Mouse (Mus musculus) hindbrain, embryonic 13.5 days (tissue): ENCODE data around the gene Cplx3. TPM values are rescaled to one million over a fixed set of nuclear protein-coding genes. Genes with fewer than 3 reads are reported as not detected.

Source experiments
- ATAC-seq: fragments of 200-750 bp; cut with Nextera tagmentation; 2 replicates; pipeline ENCODE4 v1.8.0; 2017; ENCODE audit warnings: moderate TSS enrichment; ENCODE audit not compliant: low FRiP score
- H3K27ac ChIP-seq: fragments of 300-500 bp; sonication (generic); 2 replicates; pipeline ENCODE4 v1.5.1; 2015; ENCODE audit warnings: inconsistent platforms, mild to moderate bottlenecking, moderate library complexity
- H3K27me3 ChIP-seq: fragments of 300-500 bp; sonication (generic); 2 replicates; pipeline ENCODE4 v1.6.1; 2015; ENCODE audit warnings: mild to moderate bottlenecking, inconsistent platforms
- H3K36me3 ChIP-seq: fragments of 300-500 bp; sonication (generic); 2 replicates; pipeline ENCODE4 v1.6.1; 2015; ENCODE audit warnings: mild to moderate bottlenecking, inconsistent platforms
- H3K4me1 ChIP-seq: fragments of 300-500 bp; sonication (generic); replicated peaks from 2 replicates; pipeline ENCODE4 v1.6.1; 2015; ENCODE audit warnings: inconsistent platforms
- H3K4me2 ChIP-seq: fragments of 300-500 bp; sonication (generic); 2 replicates; pipeline ENCODE4 v1.6.1; 2015; ENCODE audit warnings: inconsistent platforms, mild to moderate bottlenecking, moderate library complexity
- H3K4me3 ChIP-seq: fragments of 300-500 bp; sonication (generic); 2 replicates; pipeline ENCODE4 v1.5.1; 2015; ENCODE audit warnings: mild to moderate bottlenecking, inconsistent platforms
- H3K9ac ChIP-seq: fragments of 300-500 bp; sonication (generic); 2 replicates; pipeline ENCODE4 v1.6.1; 2015; ENCODE audit warnings: mild to moderate bottlenecking, inconsistent platforms
- H3K9me3 ChIP-seq: fragments of 300-500 bp; sonication (generic); 2 replicates; pipeline ENCODE4 v1.6.1; 2016; ENCODE audit warnings: inconsistent platforms
- WGBS: fragments of 180-500 bp; shearing (Covaris S2); methylation state at CpG from one replicate; pipeline ENCODE4 v1.1.7; 2015; 5-methylcytosine and 5-hydroxymethylcytosine counted together
- polyA plus RNA-seq: library from polyadenylated mRNA; unstranded; fragments of >200 nt; fragmentation: Nextera tagmentation; extraction: Ambion mirVana; gene quantifications from 2 replicates; pipeline ENCODE4 v1.2.1, GENCODE M21; 2015

Cplx3 gene
- polyA plus RNA-seq, 1 experiment from 2014 or later, result 0.21 TPM

- Histone ChIP-seq H3K9ac (peak overlapping the region; percentile 55), H3K9me3 (no peaks in the 10 kb centered on the region), H3K4me1 (peaks cover 42% of the 10 kb centered on the region), H3K27ac (no peak overlapping the region), H3K36me3 (peaks cover 3% of the 10 kb centered on the region), H3K27me3 (peaks cover 8% of the 10 kb centered on the region; the same call in 1 of the 2 replicates), H3K4me2 (no peak overlapping the region), H3K4me3 (no peak overlapping the region)
- WGBS, result 81% methylated on average over 4 of the region's 4 CpGs
- no peak for ATAC-seq
Observed at GRCm38 (mm10) chr9:57562896-57563372, 43.1 kb downstream of the Cplx3 start.

DNA sequence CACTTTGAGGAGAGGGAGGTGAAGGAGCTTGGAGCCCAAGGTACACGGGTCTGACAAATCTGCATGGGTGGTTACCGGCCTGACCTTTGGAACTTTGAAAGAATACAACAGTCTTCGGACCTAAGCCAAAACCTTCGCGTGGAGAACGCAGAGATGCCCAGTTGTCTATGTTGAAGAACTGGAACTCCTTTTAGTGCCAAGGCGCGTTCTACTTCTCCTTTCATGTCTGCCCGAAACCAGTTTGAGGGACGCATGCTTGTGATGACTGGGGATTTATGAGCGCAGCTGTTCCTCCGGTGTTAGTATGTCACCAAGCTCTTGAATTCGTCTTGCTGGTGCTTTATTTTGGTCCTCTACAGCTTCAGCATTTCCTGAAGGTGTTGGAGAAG, 44.4 kb downstream of the Cplx3 start:
- no peaks in the 10 kb centered on the region for H3K9me3 ChIP-seq
- peak overlapping the region; percentile 68 for H3K4me3 ChIP-seq
- peak overlapping the region; percentile 90 for H3K4me2 ChIP-seq
- ATAC-seq, result no peak
- H3K36me3 ChIP-seq, result no peaks in the 10 kb centered on the region
- peaks cover 42% of the 10 kb centered on the region for H3K4me1 ChIP-seq
- no peak overlapping the region for H3K27ac ChIP-seq
- WGBS, result 84% methylated on average over 13 of the region's 13 CpGs
- peaks cover 8% of the 10 kb centered on the region; the same call in 1 of the 2 replicates for H3K27me3 ChIP-seq
- peak overlapping the region; percentile 74; the same call in 1 of the 2 replicates for H3K9ac ChIP-seq

GRCm38 (mm10) chr9:57560861-57561710, 45.0 kb downstream of the Cplx3 start, which contains the start of gene Scamp2:
Scamp2 (plus strand) TSS chr9:57560943.
- ATAC-seq, result peak; percentile 100
- no peaks in the 10 kb centered on the region for H3K9me3 ChIP-seq
- H3K4me2 ChIP-seq, result peak within 1 kb of the TSS; percentile 90
- peak within 1 kb of the TSS; percentile 89 for H3K27ac ChIP-seq
- H3K36me3 ChIP-seq, result no peaks in the 10 kb centered on the region
- H3K4me3 ChIP-seq, result peak within 1 kb of the TSS; percentile 68
- peaks cover 41% of the 10 kb centered on the region for H3K4me1 ChIP-seq
- peak within 1 kb of the TSS; percentile 74 for H3K9ac ChIP-seq
- under 1% methylated on average over 37 of the region's 37 CpGs for WGBS
- H3K27me3 ChIP-seq, result peaks cover 8% of the 10 kb centered on the region; the same call in 1 of the 2 replicates

GRCm38 (mm10) chr9:57560263-57560662, 45.8 kb downstream of the Cplx3 start:
- Histone ChIP-seq H3K9me3 (no peaks in the 10 kb centered on the region), H3K27me3 (peaks cover 8% of the 10 kb centered on the region; the same call in 1 of the 2 replicates), H3K36me3 (no peaks in the 10 kb centered on the region), H3K4me1 (peaks cover 33% of the 10 kb centered on the region), H3K4me3 (peak overlapping the region; percentile 68), H3K4me2 (peak overlapping the region; percentile 90), H3K9ac (peak overlapping the region; percentile 74), H3K27ac (peak overlapping the region; percentile 89)
- 25% methylated on average over 7 of the region's 7 CpGs for WGBS
- peak; percentile 8; the same call in 1 of the 2 replicates for ATAC-seq

- ATAC-seq, result no peak
- peaks cover 8% of the 10 kb centered on the region; the same call in 1 of the 2 replicates for H3K27me3 ChIP-seq
- no peak overlapping the region for H3K4me2 ChIP-seq
- no peaks in the 10 kb centered on the region for H3K9me3 ChIP-seq
- no peak overlapping the region for H3K4me3 ChIP-seq
- H3K36me3 ChIP-seq, result no peaks in the 10 kb centered on the region
- no peak overlapping the region for H3K9ac ChIP-seq
- no peak overlapping the region for H3K27ac ChIP-seq
- WGBS, result 77% methylated on average over 2 of the region's 2 CpGs
- peaks cover 28% of the 10 kb centered on the region for H3K4me1 ChIP-seq
Observed at GRCm38 (mm10) chr9:57559568-57559967, 46.5 kb downstream of the Cplx3 start.

GRCm38 (mm10) chr9:57558625-57559024, 47.5 kb downstream of the Cplx3 start:
- H3K4me1 ChIP-seq, result peaks cover 25% of the 10 kb centered on the region
- ATAC-seq, result no peak
- peaks cover 8% of the 10 kb centered on the region; the same call in 1 of the 2 replicates for H3K27me3 ChIP-seq
- H3K9ac ChIP-seq, result no peak overlapping the region
- H3K4me2 ChIP-seq, result no peak overlapping the region
- no peak overlapping the region for H3K27ac ChIP-seq
- H3K9me3 ChIP-seq, result no peaks in the 10 kb centered on the region
- H3K36me3 ChIP-seq, result no peaks in the 10 kb centered on the region
- 87% methylated on average over 4 of the region's 4 CpGs for WGBS
- no peak overlapping the region for H3K4me3 ChIP-seq

GRCm38 (mm10) chr9:57557215-57557614, 48.9 kb downstream of the Cplx3 start:
- WGBS, result 83% methylated on average over 3 of the region's 3 CpGs
- no peak overlapping the region for H3K4me2 ChIP-seq
- no peaks in the 10 kb centered on the region for H3K9me3 ChIP-seq
- H3K4me1 ChIP-seq, result peaks cover 18% of the 10 kb centered on the region
- H3K36me3 ChIP-seq, result no peaks in the 10 kb centered on the region
- no peak overlapping the region for H3K27ac ChIP-seq
- peaks cover 8% of the 10 kb centered on the region; the same call in 1 of the 2 replicates for H3K27me3 ChIP-seq
- H3K9ac ChIP-seq, result no peak overlapping the region
- no peak for ATAC-seq
- no peak overlapping the region for H3K4me3 ChIP-seq

DNA sequence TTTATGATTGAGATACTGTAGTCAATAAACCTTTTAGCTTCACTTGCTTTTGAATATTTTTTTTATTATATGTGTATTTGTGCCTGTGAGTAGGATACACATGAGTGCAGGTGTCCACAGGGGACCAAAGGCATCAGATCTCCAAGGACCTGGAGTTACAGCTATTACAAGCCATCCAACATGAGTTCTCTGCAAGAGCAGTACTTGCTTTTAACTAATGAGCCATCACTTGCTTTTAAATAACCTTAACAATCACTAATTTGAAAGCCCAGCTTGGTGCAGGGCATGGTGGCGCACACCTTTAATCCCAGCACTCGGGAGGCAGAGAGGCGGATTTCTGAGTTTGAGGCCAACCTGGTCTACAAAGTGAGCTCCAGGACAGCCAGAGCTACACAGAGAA, 51.3 kb downstream of the Cplx3 start:
- Histone ChIP-seq H3K4me1 (peaks cover 12% of the 10 kb centered on the region), H3K27ac (no peak overlapping the region), H3K27me3 (peaks cover 8% of the 10 kb centered on the region; the same call in 1 of the 2 replicates), H3K4me2 (no peak overlapping the region), H3K36me3 (peaks cover 10% of the 10 kb centered on the region), H3K9ac (no peak overlapping the region), H3K4me3 (no peak overlapping the region), H3K9me3 (no peaks in the 10 kb centered on the region)
- 34% methylated on average over 3 of the region's 3 CpGs for WGBS
- ATAC-seq, result no peak

GRCm38 (mm10) chr9:57553119-57553518, 53.0 kb downstream of the Cplx3 start:
- Histone ChIP-seq H3K27ac (no peak overlapping the region), H3K36me3 (peaks cover 24% of the 10 kb centered on the region), H3K4me3 (no peak overlapping the region), H3K4me2 (no peak overlapping the region), H3K9me3 (no peaks in the 10 kb centered on the region), H3K4me1 (peaks cover 21% of the 10 kb centered on the region), H3K9ac (no peak overlapping the region), H3K27me3 (no peaks in the 10 kb centered on the region)
- no peak for ATAC-seq
- WGBS, result 73% methylated on average over 11 of the region's 11 CpGs

- Histone ChIP-seq H3K4me3 (peak within 1 kb of the TSS; percentile 69), H3K4me2 (peak within 1 kb of the TSS; percentile 84), H3K4me1 (peaks cover 21% of the 10 kb centered on the region), H3K9me3 (no peaks in the 10 kb centered on the region), H3K27me3 (no peaks in the 10 kb centered on the region), H3K27ac (peak within 1 kb of the TSS; percentile 35), H3K9ac (peak within 1 kb of the TSS; percentile 82), H3K36me3 (peaks cover 33% of the 10 kb centered on the region)
- 2% methylated on average over 28 of the region's 28 CpGs for WGBS
- peak; percentile 72 for ATAC-seq
Observed at GRCm38 (mm10) chr9:57552139-57552887, 53.8 kb downstream of the Cplx3 start, which contains the start of gene Mpi. Mpi (minus strand) TSS chr9:57552763.

GRCm38 (mm10) chr9:57550126-57550862, 55.8 kb downstream of the Cplx3 start:
- Histone ChIP-seq H3K27me3 (no peaks in the 10 kb centered on the region), H3K36me3 (peaks cover 50% of the 10 kb centered on the region), H3K4me2 (no peak overlapping the region), H3K9ac (no peak overlapping the region; the same call in 1 of the 2 replicates), H3K4me1 (peaks cover 21% of the 10 kb centered on the region), H3K27ac (no peak overlapping the region), H3K4me3 (no peak overlapping the region), H3K9me3 (no peaks in the 10 kb centered on the region)
- WGBS, result 91% methylated on average over 11 of the region's 11 CpGs
- no peak for ATAC-seq
